Mouse (Mus musculus): ENCODE data around the gene Crygd. TPM values are rescaled to one million over a fixed set of nuclear protein-coding genes. Genes with fewer than 3 reads are reported as not detected.

The Crygd gene
- total RNA-seq, 2 experiments from 2014 or later = not detected

DNA sequence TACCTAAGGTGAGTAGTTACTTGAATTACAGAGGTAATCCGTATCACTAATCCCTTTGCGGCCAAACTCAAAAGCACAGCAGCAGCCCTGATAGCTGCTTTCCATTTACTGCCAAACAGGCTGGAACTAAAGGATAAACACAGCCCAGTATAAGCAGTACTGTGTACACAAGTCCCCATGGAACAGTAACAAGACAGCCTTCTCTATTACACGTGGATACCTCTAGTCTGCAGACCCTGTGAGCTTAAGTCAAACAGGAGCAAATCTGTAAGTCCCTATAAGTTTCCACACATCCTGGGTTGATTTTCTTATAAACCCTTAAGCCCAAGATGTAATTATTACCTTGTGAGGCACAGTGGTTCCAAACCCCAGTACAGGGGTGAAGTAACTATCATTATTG is 27.7 kb downstream of the Crygd start:
- Histone ChIP-seq H3K4me3 (no peak overlapping the region), H3K27ac (no peak overlapping the region)
- no peak for DNase-seq
- no peak for TF ChIP-seq CTCF (IDR thresholded peaks at IDR 0.05)
- intact Hi-C loops (cut with DNase I) = no loop called here

DNA sequence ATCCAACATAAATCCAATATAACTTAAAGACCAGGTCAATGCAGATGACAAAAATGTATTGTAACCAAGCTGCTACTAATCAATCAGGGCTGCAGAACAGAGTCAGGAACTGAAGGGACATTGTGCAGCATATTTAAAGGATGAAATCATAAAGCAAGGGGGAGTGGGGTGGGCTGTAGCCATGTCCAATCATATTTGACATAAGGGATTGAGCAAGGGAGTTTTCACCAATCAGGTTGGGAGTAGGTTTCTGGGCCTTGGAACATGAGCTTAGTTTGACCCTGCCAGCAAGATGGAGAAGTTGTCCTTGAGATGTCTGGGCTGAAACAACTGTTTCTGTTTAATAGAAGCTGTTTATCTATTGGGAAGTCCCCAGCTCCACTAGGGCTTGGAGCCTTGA is 30.6 kb downstream of the Crygd start, which contains the start of gene Akr1cl:
Akr1cl (minus strand) TSS at position 119 of the 400 bp plus-strand sequence.
- no peak for TF ChIP-seq CTCF (IDR thresholded peaks at IDR 0.05)
- intact Hi-C loops (cut with DNase I) = no loop called here
- Histone ChIP-seq H3K27ac (no peak within 1 kb of the TSS), H3K4me3 (no peak within 1 kb of the TSS)
- no peak for DNase-seq

DNA sequence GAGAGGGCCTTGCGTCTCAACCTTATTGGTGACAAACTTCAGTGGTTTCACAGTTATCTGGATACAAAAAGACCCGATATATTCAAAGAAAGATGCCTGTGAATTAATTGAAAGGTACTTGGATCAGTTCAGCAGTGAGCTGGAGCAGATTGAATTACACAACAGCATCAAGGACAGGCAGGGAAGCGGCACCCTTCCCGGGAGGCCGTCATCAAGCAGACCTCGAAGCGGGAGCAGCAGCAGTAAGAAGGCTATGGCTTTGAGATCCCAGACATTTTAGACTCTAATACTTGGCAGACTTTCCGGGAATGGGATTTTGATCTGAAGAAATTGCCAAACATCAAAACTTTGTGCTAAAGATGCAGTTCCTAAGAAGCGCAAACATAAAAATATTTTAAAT is 35.0 kb downstream of the Crygd start:
- intact Hi-C loops (cut with DNase I) = no loop called here
- TF ChIP-seq CTCF (IDR thresholded peaks at IDR 0.05) = no peak
- no peak overlapping the region for H3K4me3 ChIP-seq
- no peak overlapping the region for H3K27ac ChIP-seq
- no peak for DNase-seq

DNA sequence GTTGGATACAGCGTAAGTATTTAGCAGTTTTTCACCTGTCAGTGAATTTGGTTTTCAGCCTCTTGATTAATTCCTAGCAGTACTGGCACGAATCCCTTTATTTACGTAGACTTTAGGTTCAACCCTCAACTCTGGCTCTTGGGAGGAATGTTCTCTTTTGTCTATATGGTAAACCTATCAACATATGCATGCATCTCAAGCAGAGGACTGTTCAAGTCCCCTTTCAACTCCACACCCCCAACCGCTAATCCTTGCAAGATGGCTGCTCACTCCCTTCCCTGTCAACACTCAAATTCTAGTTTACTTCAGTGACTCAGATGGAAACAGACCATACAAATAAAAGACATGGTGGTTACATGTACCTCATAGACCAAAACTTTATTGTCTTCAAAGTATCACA is 50.5 kb downstream of the Crygd start:
- Histone ChIP-seq H3K27ac (no peak overlapping the region), H3K4me3 (no peak overlapping the region)
- TF ChIP-seq CTCF (IDR thresholded peaks at IDR 0.05) = no peak
- intact Hi-C loops (cut with DNase I) = loop anchor here (5.0 kb wide), 1 partner anchor 395 kb away; the partner anchor contains the start of gene Mettl21a
- DNase-seq = no peak

Other genes starting within 250 kb of the Crygd start
- gene Plekhm3, start 106.6 kb downstream of the Crygd start, total RNA-seq (2021) = 1 to 10 TPM; 6.6 to 7.9 TPM
- gene Akr1cl, start 30.7 kb downstream of the Crygd start, total RNA-seq (2021) = not detected
- gene Cryge, start 12.3 kb downstream of the Crygd start, total RNA-seq (2021) = not detected
- not detected for gene Crygc, start 10.2 kb upstream of the Crygd start, total RNA-seq (2021)
- not detected for gene Crygb, start 18.8 kb upstream of the Crygd start, total RNA-seq (2021)
- gene Cryga, start 39.9 kb upstream of the Crygd start, total RNA-seq (2021) = not detected
- not detected for gene Gm28845, start 56.1 kb upstream of the Crygd start, total RNA-seq (2021)
- not detected for gene D630023F18Rik, start 59.8 kb upstream of the Crygd start, total RNA-seq (2021)
- gene Idh1, start 123.0 kb upstream of the Crygd start, total RNA-seq (2021) = 10 to 100 TPM; 22.6 to 24.8 TPM
- gene Pikfyve, start 123.2 kb upstream of the Crygd start, total RNA-seq (2021) = 1 to 10 TPM; 7.8 to 8.6 TPM
- gene Pth2r, start 218.6 kb upstream of the Crygd start, total RNA-seq (2021) = not detected

Measured in gastrocnemius, adult 2 months (tissue).